Mouse (Mus musculus) heart, adult 11 months (tissue): Measurements from ENCODE around the gene Il9r.

Experiments
- DNase-seq: peaks from one replicate; pipeline ENCODE4 v3.0.0; 2022

Il9r gene

DNA sequence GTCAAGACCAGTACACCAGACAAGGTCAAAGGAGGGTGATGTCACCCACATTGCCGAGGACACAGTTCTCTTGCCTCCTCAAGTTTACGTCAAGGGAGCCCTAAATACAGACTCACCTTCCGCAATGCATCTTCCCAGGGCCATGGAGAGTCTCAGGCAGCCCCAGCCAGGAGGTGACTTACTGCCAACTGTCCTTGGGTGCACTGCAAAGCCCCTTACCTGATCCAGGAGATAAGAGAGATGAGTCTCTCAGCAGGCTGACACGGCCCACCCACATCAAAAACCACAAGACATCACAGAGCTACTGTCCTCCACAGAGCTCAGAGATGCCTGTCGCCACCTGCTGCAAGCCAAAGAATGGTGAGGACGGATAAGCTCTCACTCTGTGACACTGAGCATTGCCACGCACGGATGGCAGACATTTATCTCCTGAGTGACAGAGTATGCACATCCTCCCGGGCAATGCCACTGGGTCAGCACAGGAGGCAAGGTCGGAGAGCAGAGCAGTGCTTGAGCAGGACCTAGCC is at the start of gene Il9r:
Gene Il9r, minus strand, starts transcription at position 205 of the 527 bp plus-strand sequence.
- peak; percentile 88 for DNase-seq

DNA sequence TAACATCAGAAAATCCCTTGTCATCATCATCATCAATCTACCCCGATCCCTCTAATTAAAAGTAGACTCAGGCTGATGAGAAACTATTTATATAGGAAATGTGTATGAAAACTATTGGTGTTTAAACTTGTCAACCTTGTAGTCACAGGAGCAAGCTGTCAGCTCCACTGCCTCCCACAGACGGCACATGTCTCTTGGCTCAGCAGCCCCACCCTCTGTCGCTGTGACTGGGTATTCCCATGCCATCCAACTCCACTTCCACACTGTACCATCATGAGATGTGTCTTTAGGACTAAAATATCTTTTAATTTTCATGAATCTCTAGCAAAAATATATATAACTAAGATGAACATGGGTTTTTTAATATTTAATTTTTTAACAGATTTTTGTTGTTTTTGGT is 48.3 kb upstream of the Il9r start:
- peak; percentile 57 for DNase-seq

DNA sequence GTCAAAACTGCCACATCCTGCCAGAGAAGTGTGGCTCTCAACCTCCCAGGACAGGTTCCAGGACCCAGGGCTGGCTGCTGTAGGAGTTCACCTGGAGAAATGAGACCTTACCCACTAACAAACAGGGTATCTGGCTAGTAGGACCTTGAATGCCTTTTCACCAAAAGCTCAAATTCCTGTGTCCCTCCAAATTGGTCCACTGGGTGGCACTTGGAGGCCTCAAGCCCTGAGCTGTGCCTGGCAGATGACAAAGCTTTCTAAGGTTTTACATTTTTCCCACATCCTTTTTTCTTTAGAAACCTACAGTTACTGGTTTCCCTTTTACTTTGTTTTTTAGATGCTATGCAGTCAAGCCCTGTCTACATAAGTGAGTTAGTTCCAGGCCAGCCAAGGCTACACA is 47.0 kb upstream of the Il9r start:
- DNase-seq: no peak

DNA sequence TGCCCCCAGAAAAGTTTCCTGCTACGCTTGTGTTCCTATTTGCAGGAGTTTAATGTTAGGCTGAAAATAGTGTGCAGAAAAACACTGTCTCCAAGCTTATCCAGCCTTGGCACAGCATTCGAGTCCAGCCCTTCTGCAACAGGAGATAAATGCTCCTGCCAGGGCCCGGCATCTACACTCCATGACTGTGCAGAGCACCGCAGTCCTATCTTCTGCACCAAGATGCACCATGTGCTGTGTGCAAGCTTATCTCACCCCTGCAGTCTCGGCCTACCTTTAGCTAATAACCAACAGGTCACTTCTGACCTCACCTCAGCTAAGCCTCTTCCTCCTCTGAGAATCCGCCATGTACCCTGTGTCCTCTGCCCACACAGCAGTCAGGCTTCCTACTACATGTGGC is 45.5 kb upstream of the Il9r start:
- DNase-seq: no peak

DNA sequence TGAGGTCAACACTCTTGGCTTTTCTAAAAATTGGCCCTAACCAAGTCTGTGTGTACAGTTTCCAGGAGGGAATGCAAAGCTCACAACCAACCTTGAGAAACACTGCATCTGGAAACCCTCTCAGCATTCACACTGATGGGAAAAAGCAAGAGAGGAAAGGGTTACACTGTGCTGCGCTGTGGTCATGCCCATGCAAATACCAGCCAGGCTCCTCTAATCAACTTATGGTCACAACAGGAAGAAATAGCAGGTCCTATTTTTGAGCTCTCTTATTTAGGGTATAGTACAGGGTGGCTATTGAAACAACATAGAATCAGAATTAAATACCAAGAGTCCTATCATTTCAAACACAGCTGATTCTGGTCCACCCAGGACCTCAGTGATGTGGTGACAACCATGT is 44.5 kb upstream of the Il9r start:
- no peak for DNase-seq

DNA sequence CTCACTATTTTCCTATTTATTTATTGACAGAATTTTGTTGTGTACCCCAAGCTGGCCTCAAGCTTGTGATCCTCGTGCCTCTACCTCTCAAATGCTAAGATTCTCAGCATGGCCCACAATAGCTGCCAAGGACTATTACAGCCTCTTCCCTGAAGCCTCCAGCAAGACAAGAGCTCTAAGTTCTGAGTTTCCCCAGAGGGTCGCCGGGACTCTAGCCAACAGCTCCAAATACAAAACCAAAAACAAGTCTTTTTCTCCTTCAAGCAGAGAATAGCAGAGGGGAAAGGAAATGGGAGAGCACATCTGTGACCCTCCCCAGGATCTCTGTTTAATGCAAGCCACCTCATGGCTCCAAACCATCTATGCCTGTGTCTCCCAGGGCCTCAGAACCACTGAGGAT is 44.0 kb upstream of the Il9r start:
- peak; percentile 94 for DNase-seq

DNA sequence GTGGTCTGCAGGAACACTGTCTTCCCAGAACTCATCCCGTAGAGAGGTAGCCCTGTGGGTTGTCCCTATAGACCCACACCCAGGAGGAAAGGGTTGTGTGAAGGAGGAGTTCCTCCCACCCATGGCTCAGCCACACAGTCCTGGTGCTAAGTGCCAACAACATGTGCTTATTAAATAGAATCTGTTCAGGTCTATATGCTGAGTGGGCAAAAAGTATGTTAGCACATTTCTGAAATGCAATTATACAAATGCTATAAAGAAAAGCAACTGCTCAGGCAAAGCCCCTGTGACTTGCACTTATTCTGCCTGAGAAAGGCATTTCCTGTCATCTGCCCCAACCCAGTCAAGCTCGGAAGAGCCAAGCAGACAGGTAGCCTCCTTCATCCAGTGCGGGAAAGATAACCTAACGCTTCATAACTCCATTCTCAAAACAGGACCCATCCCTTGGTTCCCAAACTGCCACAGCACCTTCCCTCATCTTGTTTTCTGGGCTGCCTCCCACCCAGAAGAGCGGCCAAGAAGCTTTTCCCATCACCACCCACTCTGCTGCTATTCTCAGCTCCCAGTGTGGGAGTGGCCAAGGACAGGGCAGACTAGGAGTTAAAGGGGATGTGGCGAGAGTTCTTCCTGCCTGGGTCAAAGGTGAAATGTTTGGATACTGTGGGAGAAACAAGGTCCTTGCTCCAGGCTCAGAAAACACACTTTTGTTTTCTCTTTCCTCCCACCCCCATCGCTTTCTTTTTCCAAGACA is 43.3 kb upstream of the Il9r start:
- DNase-seq: peak; percentile 95

DNA sequence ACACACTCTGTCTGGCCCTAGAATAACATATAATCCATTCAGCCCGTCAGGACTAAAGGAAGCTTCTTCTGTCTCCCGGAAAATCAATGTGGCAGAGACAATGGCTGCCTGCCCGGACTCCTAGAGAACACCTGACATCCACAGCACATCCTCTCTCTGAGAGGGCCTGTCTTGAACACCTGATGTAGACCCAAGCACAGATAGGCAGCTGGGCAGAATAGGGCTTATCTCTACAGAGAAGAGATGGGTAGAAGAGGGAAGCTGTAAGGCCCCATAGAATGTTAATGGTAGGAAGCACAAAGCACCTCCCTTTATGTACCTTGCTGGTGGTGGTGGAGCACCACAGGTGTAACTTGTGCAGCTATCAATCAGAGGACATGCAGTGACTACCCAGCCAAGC is 42.1 kb upstream of the Il9r start:
- no peak for DNase-seq

DNA sequence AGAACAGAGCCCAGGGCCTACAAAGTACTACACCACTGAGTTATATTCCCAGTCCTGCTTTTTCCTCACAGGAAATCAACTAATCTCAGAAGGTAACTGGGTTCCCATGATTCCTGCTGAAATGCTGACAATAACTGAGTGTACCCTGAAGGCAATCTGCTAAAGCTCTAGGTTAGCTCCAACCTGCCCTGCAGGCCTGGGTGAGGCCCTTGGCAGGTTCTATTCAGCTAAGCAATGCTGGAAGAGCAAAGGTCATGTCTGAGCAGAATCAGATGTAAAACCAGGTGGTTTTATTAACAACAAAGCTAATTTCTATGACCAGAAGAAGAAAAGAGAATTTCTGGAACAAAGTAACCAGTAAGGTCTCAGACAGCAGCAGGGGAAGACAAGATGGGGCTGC is 41.3 kb upstream of the Il9r start:
- DNase-seq: no peak

DNA sequence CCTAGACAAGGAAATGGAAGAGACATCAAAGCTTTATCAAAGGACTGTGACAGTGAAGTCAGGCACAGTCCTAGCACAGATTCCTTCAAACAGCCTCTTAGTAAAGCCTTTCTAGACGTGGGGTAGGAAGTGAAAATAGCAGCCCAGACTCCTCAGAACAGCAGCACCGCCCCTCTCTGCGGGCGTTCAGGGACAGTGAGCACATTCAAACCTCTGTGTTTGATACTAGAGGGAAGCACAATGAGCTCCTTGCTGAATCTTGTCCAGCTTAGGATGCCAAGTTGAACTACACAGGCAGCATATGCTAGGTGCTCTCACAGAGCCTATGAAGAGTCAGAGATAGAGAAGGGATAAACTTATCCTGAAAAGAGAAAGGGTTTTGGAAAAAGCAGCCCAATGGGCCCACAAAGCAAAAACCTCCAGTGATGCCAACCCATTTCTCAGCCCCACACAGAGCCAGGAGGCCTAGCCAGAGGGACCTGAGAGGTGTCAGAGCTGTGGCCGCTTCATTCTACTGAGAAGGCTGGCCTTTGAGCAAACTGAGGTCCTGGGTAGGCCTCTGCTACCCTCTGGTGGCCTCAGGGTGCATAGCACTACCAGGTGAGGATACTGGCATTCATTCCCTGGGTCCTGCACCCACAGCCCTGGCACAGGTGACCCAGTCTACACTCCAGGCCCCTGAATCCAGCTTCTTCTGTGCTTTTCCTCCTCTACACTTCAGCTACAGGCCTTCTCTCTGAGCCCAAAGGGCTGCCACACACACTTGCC is 38.2 kb upstream of the Il9r start:
- peak; percentile 97 for DNase-seq

DNA sequence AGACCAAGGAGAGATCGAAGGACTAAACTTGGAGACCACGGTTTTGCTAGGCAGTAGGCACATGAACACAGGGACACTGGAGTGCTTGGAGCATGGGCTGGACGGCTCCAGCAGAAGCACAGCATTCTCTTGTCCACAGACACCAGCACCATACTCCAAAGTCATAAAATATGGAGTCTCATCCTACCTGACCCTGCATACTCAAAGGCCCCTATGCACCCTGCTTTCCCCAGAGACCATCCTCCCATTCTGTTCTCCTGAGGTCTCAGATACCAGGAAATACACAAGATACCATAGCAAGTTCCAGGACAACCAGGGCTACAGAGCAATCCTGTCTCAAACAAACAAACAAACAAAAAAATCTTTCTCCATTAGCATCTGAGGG is 37.3 kb upstream of the Il9r start:
- no peak for DNase-seq

DNA sequence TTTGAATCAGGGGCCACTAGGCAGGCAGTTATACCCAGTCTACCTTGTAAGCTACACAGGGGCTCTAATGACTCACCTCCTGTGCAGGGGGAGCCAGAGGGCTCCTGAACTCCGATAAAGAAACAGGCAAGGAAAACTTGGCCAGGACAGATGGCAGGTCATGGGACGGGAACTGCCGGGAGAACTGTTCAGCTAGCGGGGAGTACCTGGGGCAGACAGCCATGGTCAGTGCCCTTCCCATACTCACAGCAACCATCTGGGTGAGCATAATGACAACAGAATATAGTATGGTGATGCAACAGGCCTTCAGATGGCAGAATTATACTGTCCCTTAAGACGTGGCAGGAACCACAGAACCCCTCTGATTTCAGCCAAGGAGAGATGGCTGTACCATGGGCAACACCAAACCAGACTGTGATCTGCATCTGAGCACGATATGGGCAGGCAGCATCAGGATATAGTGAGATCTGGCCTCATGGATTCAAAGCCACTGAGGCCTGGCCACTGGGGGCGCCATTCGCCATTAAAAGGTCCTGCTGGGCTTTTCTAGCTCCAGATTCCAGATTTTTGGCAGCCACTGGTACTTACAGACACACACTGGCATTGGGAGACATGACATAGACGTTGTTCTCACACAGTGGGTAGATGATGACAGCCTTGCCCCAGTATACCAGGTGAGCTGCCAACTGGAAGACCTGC is 36.8 kb upstream of the Il9r start:
- peak; percentile 94 for DNase-seq

DNA sequence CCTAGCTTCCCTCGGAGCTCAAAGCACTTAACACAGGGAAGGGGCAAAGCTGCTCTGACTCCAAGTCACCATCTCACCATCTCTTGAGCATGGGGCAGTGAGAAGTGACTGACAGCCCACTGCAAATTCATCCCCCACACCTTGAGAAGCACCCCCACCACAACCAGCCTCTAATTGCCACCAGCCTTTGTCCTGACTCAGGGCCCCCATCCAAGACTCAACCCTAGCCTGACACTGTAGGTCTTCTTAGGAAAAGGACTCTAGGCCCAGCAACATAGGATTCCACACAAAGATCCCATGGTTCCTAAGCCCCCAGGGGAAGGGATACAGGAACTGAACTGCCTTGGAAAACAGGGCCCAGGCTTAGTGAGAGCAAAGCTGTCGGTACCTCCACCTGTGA is 36.1 kb upstream of the Il9r start:
- no peak for DNase-seq

DNA sequence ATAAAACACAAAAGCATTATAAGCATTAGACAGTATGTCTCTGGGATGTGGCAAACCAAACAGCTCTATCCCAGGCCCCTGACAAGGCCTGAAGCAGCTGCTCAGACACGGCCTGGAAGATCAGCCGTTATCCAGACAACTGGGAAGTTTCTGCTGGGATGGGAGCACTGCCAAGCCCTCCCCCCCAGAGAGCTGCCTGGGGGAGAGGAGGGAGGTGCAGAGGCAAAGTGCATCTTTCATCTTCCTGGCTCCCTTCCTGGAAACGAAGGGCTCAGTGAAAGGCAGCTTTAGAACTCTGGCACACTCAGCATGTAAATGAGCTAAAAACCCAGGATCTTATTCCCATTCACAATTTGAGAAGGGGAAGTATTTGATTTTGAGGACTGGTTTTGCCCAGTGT is 35.6 kb upstream of the Il9r start:
- DNase-seq: peak; percentile 97

DNA sequence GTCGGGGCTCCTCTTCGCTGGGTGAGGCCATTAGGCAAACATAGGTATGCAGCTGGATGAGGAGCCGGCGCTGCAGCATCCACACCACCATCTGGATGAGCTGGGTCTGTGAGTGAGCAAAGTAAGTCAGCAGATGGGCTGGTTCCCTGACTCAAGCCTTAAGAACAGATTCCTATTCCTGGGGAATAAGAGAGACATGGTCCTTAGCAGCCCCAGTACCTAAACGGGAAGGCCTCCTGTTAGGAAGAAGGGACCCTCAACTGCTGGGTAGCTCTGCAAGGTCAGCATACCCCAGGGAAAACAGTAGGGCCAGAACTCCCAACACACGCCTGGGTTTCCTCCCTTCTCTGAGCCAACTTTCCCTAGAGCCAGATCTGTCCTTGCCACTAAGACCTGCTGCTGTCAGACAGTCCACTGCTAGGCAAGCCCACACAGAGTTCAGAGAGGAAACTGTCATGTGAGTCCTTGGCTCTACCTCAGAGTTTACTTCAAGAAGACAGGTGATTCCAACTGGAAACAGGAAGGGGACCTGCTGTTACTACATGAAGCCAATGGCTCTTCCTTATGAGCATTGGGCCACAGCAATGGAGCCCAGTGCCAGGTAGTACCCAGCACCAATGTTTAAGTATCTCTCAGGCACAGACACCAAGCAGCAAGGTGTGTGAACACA is 34.9 kb upstream of the Il9r start:
- no peak for DNase-seq

DNA sequence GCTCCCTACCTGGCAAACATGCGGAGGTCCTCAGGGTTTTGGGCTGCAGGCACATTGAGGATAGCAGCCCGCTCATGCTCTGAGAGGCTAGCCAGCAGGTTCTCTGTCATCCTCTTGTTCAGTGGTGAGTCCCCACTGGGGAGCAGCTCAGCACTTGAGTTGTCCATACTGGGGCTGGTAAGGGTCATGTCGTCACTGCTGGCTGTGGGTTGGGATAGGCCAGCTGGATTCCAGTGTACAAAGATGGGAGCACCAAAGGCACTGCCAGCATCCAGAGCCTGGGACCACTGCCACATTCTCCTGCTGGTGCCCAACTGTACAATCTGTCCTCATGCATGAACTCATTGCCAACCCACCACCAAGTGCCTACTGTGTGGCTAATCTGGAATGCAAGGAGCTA is 33.8 kb upstream of the Il9r start:
- DNase-seq: peak; percentile 96

DNA sequence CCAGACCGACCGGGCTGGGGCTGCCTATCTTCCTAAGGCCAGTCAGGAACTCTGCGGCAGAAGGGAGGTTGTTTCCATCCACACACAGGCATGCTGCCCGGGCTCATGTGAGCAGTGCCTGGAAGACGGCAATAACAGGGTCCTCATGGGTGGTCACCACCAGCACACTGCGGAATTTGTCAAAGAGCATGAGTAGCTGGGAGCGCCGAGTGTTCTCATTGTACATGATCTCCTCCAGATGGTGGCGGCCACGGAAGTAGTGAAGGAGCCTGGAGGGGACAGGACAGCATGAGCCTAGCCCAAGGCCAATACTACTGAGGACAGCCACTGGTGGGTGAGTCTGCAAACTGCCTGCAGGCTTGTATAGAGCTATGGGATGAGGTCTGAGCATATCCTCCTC is 32.8 kb upstream of the Il9r start:
- DNase-seq: peak; percentile 90

DNA sequence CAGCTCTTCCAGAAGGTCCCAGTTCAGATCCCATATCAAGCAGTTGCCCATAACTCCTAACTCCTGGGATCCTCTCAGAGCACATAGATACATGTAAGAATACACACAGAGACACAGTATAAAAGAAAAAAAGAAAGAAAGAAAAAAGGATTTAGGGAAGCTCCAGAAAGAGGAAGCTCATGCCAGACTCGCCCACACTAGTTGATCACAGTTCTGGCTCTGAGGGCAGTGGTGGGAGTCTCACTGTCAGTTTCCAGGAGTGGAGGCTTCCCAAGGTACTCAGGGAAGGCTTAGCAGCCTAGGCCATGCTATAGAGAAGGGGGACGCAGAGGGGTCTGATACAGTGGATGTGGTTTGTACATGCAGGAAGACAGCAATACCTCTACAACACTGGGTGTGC is 31.0 kb upstream of the Il9r start:
- DNase-seq: no peak

DNA sequence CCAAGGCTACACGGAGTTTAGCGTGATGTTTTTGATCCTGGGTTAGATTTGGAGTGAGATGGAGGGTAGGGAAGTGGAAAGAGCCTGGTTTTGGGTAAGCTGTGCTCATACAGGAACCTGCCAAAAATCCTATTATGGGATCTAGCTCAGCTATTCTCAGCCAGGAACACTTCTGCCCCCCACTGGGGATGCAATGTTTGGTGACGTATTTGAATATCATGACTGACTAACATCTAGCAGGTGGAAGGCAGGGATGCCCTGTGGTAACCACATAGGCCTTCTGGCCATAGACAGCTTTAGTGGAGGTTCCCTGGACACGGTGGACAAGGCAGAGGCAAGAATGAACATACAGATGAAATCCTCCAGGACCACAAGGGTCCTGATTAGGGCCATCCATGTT is 30.1 kb upstream of the Il9r start:
- no peak for DNase-seq

DNA sequence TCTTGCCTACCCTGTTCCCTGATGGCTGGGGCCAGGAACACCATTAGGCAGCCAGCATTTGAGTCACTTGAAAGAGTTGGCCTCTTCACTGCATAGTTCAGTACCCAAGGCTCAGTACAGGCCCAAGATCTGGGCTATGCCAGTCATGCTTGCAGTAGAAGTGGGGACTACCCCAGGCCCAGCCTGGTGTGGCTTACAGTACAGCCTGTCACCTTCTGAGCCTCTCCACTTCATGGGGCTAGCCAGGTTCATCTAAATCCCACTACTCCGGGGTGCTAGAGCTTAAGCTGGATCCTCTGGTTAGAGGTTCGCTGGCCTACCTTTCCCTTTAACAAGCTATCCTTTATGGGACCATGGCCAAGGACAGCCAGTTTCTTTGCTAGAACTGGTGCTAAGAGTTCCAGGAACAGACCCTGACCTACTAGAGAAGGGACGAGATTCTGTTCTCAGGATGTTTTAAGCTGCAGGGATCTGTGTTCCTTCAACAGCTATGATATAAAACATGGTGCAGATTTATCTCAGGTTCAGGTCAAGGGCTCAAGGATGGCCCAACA is 28.3 kb upstream of the Il9r start:
- no peak for DNase-seq

DNA sequence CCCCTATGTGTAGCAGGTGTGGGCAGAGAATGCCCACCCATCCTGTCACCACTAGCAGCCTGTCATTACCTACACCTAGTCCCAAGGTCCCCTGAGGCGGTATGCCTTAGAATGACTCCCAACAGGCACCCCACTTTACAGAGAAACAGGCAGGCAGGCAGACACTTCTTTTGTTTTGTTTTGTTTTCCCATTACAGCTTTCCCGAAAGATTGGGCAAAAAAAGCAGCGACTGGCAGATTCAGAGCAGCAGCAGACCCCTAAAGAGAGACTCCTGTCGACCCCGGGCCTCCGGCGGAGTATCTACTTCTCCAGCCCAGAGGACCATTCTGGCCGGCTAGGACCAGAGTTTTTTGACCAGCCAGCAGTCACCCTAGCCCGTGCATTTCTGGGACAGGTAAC is 27.5 kb upstream of the Il9r start:
- no peak for DNase-seq

DNA sequence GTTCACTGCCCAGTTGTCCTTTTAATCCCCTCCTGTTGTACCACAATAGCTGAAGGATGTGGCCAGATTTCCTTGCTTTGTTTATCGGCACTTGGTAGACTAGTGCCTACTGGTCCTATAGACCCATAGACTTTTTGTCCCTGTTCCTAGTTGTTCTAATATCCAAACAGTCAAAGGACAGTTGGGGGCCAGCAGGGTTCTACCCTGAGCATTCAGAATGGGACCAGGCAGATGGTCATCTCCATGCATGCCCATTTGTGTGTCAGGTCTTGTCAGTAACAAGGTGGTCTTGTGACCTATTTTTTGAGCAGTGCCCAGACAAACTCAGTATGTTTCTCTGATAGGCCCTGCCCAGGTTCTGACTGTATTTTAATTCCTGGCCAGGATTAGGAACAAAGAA is 27.0 kb upstream of the Il9r start:
- no peak for DNase-seq
